Mouse (Mus musculus) neural tube, embryonic 14.5 days (tissue): ENCODE measurements around the gene Pck1. TPM values are rescaled to one million over a fixed set of nuclear protein-coding genes. Genes with fewer than 3 reads are reported as not detected.

ENCODE experiments used
- ATAC-seq: fragments of 200-750 bp; cut with Nextera tagmentation; 2 replicates; pipeline ENCODE4 v1.8.0; 2017; ENCODE audit warnings: low read depth, mild to moderate bottlenecking, moderate TSS enrichment, moderate library complexity
- H3K27ac ChIP-seq: fragments of 300-500 bp; sonication (generic); 2 replicates; pipeline ENCODE4 v1.5.1; 2014; ENCODE audit warnings: low read depth, mild to moderate bottlenecking, control low read depth, low read length, moderate library complexity, mixed read lengths
- H3K27me3 ChIP-seq: fragments of 300-500 bp; sonication (generic); 2 replicates; pipeline ENCODE4 v1.6.1; 2014; ENCODE audit warnings: low read length; ENCODE audit not compliant: control insufficient read depth, insufficient read depth
- H3K36me3 ChIP-seq: fragments of 300-500 bp; sonication (generic); 2 replicates; pipeline ENCODE4 v1.6.1; 2014; ENCODE audit warnings: low read length, mixed read lengths; ENCODE audit not compliant: control insufficient read depth, insufficient read depth
- H3K4me1 ChIP-seq: fragments of 300-500 bp; sonication (generic); 2 replicates; pipeline ENCODE4 v1.6.1; 2014; ENCODE audit warnings: low read length; ENCODE audit not compliant: control insufficient read depth, insufficient read depth
- H3K4me2 ChIP-seq: fragments of 300-500 bp; sonication (generic); 2 replicates; pipeline ENCODE4 v1.6.1; 2014; ENCODE audit warnings: mild to moderate bottlenecking, low read depth, low read length, control low read depth
- H3K4me3 ChIP-seq: fragments of 300-500 bp; sonication (generic); 2 replicates; pipeline ENCODE4 v1.5.1; 2014; ENCODE audit warnings: low read depth, low read length, control low read depth, mixed read lengths
- H3K9ac ChIP-seq: fragments of 300-500 bp; sonication (generic); replicated peaks from 2 replicates; pipeline ENCODE4 v1.6.1; 2014; ENCODE audit warnings: low read depth, mild to moderate bottlenecking, control low read depth, low read length, mixed read lengths
- H3K9me3 ChIP-seq: fragments of 300-500 bp; sonication (generic); 2 replicates; pipeline ENCODE4 v1.6.1; 2016; ENCODE audit warnings: low read length; ENCODE audit not compliant: control insufficient read depth
- WGBS: fragments of 180-500 bp; shearing (Covaris S2); extraction: QIAGEN DNeasy Blood & Tissue Kit; methylation state at CpG from one replicate; pipeline ENCODE4 v1.1.7; 2014; 5-methylcytosine and 5-hydroxymethylcytosine counted together
- polyA plus RNA-seq: library from polyadenylated mRNA; unstranded; fragments of >200 nt; fragmentation: Nextera tagmentation; extraction: Ambion mirVana; gene quantifications from 2 replicates; pipeline ENCODE4 v1.2.1, GENCODE M21; 2014

The Pck1 gene
- polyA plus RNA-seq, 1 experiment from 2014 or later, result 0.07 TPM

GRCm38 (mm10) chr2:173145808-173146207 is 7.0 kb upstream of the Pck1 start:
- Histone ChIP-seq H3K9me3 (no peaks in the 10 kb centered on the region), H3K27ac (no peak overlapping the region), H3K27me3 (no peaks in the 10 kb centered on the region), H3K4me1 (no peaks in the 10 kb centered on the region), H3K4me3 (no peak overlapping the region), H3K4me2 (no peak overlapping the region), H3K36me3 (no peaks in the 10 kb centered on the region), H3K9ac (no peak overlapping the region)
- 73% methylated on average over 3 of the region's 3 CpGs for WGBS
- no peak for ATAC-seq

GRCm38 (mm10) chr2:173146728-173147127 is 6.1 kb upstream of the Pck1 start:
- no peak for ATAC-seq
- Histone ChIP-seq H3K4me3 (no peak overlapping the region), H3K9me3 (no peaks in the 10 kb centered on the region), H3K9ac (no peak overlapping the region), H3K36me3 (no peaks in the 10 kb centered on the region), H3K27me3 (no peaks in the 10 kb centered on the region), H3K27ac (no peak overlapping the region), H3K4me1 (no peaks in the 10 kb centered on the region), H3K4me2 (no peak overlapping the region)
- 80% methylated on average over 6 of the region's 6 CpGs for WGBS

DNA sequence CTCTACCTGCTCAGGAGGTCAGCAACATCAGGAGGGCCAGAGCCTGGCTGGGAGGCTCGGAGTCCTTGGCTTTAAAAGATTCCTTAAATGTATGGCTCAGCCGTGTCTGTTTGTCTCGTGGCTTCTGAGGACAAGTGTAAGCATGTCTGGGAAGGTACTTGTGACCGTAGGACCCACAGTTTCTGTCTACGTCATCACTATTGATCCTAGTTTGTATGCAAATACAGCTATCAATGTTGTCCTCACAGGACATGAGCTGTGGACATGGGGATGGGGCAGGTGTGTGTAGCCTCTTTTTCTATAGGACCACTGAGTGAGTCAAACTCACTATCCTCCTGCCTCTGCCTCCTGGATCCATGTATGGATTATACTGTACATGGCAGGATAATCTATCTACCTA is 4.8 kb upstream of the Pck1 start:
- no peaks in the 10 kb centered on the region for H3K36me3 ChIP-seq
- H3K9me3 ChIP-seq, result no peaks in the 10 kb centered on the region
- H3K27ac ChIP-seq, result no peak overlapping the region
- H3K4me2 ChIP-seq, result no peak overlapping the region
- H3K9ac ChIP-seq, result no peak overlapping the region
- H3K4me3 ChIP-seq, result no peak overlapping the region
- no peaks in the 10 kb centered on the region for H3K27me3 ChIP-seq
- no peaks in the 10 kb centered on the region for H3K4me1 ChIP-seq
- no peak for ATAC-seq
- WGBS, result 86% methylated on average over 5 of the region's 5 CpGs

DNA sequence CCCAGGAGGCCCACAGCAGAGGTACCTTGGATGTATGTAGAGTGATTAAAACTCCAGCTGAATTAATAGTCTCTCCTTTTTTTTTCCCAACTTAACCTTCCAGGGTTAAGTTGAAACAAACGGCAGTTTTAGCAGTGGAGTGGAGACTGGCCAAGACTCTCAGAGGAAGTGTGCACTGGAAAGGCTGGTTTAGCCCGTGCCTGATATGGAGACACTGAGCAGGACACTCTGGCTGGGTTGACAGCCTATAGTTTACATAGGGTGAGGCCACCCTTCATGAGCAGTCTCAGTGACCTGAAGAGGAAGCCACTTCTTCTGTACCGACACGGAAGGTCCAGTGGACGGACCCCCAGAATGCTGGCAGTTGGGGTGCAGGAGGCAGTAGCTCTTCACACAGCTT is 1.5 kb upstream of the Pck1 start:
- Histone ChIP-seq H3K27ac (no peak overlapping the region), H3K4me3 (no peak overlapping the region), H3K4me1 (no peaks in the 10 kb centered on the region), H3K9me3 (no peaks in the 10 kb centered on the region), H3K9ac (no peak overlapping the region), H3K4me2 (no peak overlapping the region), H3K36me3 (no peaks in the 10 kb centered on the region), H3K27me3 (no peaks in the 10 kb centered on the region)
- no peak for ATAC-seq
- WGBS, result 93% methylated on average over 5 of the region's 5 CpGs

DNA sequence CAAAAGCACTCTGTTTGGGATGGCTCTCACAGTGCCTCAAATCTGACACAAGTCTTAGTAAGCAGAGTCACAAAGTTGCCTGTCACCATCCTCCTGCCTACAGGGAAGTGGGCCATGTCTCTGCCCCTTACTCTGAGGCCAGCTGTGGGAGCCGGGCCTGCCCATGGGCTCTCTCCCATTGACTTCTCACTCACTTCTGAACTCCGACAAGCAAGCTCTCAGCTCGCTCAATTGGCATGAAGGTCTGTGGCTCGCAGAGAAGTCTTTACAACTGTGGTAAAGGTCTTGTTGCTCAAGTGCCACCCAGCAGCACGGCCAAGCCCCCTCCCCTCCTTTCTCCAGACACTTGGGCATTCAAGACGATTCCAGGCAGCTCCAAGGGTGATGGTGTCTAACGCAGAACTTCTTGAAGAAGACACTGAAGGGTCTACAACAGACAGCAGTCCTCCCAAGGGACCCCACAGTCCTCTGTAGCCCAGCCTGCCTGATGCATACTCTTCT is 1.0 kb upstream of the Pck1 start:
- WGBS, result 91% methylated on average over 7 of the region's 7 CpGs
- no peak overlapping the region for H3K9ac ChIP-seq
- no peaks in the 10 kb centered on the region for H3K27me3 ChIP-seq
- H3K4me3 ChIP-seq, result no peak overlapping the region
- no peak for ATAC-seq
- no peak overlapping the region for H3K4me2 ChIP-seq
- no peaks in the 10 kb centered on the region for H3K36me3 ChIP-seq
- no peaks in the 10 kb centered on the region for H3K4me1 ChIP-seq
- H3K27ac ChIP-seq, result no peak overlapping the region
- H3K9me3 ChIP-seq, result no peaks in the 10 kb centered on the region

DNA sequence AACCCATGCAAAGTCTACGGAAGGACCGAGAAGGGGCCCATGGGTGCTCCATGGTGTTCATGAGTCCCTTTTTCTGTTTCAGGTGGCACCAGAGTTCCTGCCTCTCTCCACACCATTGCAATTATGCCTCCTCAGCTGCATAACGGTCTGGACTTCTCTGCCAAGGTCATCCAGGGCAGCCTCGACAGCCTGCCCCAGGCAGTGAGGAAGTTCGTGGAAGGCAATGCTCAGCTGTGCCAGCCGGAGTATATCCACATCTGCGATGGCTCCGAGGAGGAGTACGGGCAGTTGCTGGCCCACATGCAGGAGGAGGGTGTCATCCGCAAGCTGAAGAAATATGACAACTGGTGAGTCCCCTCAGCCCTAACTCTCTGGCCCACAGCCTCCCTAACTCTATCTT is 418 bp downstream of the Pck1 start:
- H3K9ac ChIP-seq, result no peak overlapping the region
- 91% methylated on average over 10 of the region's 10 CpGs for WGBS
- no peak overlapping the region for H3K4me3 ChIP-seq
- no peak for ATAC-seq
- H3K4me1 ChIP-seq, result no peaks in the 10 kb centered on the region
- H3K36me3 ChIP-seq, result no peaks in the 10 kb centered on the region
- no peak overlapping the region for H3K27ac ChIP-seq
- H3K27me3 ChIP-seq, result no peaks in the 10 kb centered on the region
- H3K9me3 ChIP-seq, result no peaks in the 10 kb centered on the region
- H3K4me2 ChIP-seq, result no peak overlapping the region

DNA sequence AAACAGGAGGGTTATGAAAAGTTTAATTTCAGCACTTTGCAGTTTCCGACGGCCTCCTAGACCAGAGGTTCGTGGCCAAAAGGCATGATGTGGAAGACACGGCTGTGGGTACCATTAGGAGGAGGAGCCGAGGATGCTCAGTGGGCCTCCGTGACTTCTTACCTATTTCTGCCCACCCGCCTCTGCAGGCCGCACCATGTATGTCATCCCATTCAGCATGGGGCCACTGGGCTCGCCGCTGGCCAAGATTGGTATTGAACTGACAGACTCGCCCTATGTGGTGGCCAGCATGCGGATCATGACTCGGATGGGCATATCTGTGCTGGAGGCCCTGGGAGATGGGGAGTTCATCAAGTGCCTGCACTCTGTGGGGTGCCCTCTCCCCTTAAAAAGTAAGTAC is 1.7 kb downstream of the Pck1 start:
- Histone ChIP-seq H3K9me3 (no peaks in the 10 kb centered on the region), H3K27ac (no peak overlapping the region), H3K27me3 (no peaks in the 10 kb centered on the region), H3K4me3 (no peak overlapping the region), H3K36me3 (no peaks in the 10 kb centered on the region), H3K4me1 (no peaks in the 10 kb centered on the region), H3K9ac (no peak overlapping the region), H3K4me2 (no peak overlapping the region)
- ATAC-seq, result no peak
- 94% methylated on average over 13 of the region's 13 CpGs for WGBS

DNA sequence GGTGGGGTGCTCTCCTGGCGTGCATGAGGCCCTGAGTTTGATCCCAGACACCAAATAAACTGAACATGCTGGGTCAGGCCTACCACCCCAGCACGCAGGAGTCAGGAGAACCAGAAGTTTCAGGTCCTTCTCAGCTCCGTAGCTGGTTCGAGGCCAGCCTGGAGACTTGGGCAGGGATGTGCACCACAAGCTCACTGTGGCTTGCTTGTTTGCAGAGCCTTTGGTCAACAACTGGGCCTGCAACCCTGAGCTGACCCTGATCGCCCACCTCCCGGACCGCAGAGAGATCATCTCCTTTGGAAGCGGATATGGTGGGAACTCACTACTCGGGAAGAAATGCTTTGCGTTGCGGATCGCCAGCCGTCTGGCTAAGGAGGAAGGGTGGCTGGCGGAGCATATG is 2.1 kb downstream of the Pck1 start:
- Histone ChIP-seq H3K27ac (no peak overlapping the region), H3K36me3 (no peaks in the 10 kb centered on the region), H3K4me2 (no peak overlapping the region), H3K4me3 (no peak overlapping the region), H3K9ac (no peak overlapping the region), H3K4me1 (no peaks in the 10 kb centered on the region), H3K27me3 (no peaks in the 10 kb centered on the region), H3K9me3 (no peaks in the 10 kb centered on the region)
- ATAC-seq, result no peak
- WGBS, result 92% methylated on average over 14 of the region's 14 CpGs

GRCm38 (mm10) chr2:173155907-173156306 is 3.1 kb downstream of the Pck1 start:
- 93% methylated on average over 10 of the region's 10 CpGs for WGBS
- Histone ChIP-seq H3K9me3 (no peaks in the 10 kb centered on the region), H3K9ac (no peak overlapping the region), H3K4me1 (no peaks in the 10 kb centered on the region), H3K4me2 (no peak overlapping the region), H3K36me3 (no peaks in the 10 kb centered on the region), H3K4me3 (no peak overlapping the region), H3K27me3 (no peaks in the 10 kb centered on the region), H3K27ac (no peak overlapping the region)
- ATAC-seq, result no peak

DNA sequence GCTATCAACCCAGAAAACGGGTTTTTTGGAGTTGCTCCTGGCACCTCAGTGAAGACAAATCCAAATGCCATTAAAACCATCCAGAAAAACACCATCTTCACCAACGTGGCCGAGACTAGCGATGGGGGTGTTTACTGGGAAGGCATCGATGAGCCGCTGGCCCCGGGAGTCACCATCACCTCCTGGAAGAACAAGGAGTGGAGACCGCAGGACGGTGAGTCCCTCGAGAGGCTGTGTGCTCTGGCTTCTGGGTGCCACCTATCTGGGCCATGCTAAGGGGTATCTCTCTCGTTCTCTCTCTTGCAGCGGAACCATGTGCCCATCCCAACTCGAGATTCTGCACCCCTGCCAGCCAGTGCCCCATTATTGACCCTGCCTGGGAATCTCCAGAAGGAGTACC is 4.1 kb downstream of the Pck1 start:
- Histone ChIP-seq H3K4me2 (no peak overlapping the region), H3K36me3 (no peaks in the 10 kb centered on the region), H3K9me3 (no peaks in the 10 kb centered on the region), H3K27ac (no peak overlapping the region), H3K27me3 (no peaks in the 10 kb centered on the region), H3K4me3 (no peak overlapping the region), H3K4me1 (no peaks in the 10 kb centered on the region), H3K9ac (no peak overlapping the region)
- WGBS, result 89% methylated on average over 13 of the region's 13 CpGs
- ATAC-seq, result no peak
